Mouse (Mus musculus) neural tube, postnatal 0 days (tissue): ENCODE measurements around the gene Aldh16a1. TPM values are rescaled to one million over a fixed set of nuclear protein-coding genes. Genes with fewer than 3 reads are reported as not detected.

Experiments
- microRNA counts: library from miRNA; unstranded; fragments of <30 nt; microRNA quantifications from one replicate; lab custom pipeline; 2015
- microRNA-seq: library from miRNA; unstranded; fragments of <30 nt; microRNA quantifications from one replicate; pipeline ENCODE4, GENCODE M21; 2016
- polyA plus RNA-seq: library from polyadenylated mRNA; unstranded; fragments of >200 nt; fragmentation: Nextera tagmentation; extraction: Ambion mirVana; gene quantifications from 2 replicates; pipeline ENCODE4 v1.2.1, GENCODE M21; 2015

The Aldh16a1 gene
- polyA plus RNA-seq = 14.5 and 17.7 TPM in 2 replicates

DNA sequence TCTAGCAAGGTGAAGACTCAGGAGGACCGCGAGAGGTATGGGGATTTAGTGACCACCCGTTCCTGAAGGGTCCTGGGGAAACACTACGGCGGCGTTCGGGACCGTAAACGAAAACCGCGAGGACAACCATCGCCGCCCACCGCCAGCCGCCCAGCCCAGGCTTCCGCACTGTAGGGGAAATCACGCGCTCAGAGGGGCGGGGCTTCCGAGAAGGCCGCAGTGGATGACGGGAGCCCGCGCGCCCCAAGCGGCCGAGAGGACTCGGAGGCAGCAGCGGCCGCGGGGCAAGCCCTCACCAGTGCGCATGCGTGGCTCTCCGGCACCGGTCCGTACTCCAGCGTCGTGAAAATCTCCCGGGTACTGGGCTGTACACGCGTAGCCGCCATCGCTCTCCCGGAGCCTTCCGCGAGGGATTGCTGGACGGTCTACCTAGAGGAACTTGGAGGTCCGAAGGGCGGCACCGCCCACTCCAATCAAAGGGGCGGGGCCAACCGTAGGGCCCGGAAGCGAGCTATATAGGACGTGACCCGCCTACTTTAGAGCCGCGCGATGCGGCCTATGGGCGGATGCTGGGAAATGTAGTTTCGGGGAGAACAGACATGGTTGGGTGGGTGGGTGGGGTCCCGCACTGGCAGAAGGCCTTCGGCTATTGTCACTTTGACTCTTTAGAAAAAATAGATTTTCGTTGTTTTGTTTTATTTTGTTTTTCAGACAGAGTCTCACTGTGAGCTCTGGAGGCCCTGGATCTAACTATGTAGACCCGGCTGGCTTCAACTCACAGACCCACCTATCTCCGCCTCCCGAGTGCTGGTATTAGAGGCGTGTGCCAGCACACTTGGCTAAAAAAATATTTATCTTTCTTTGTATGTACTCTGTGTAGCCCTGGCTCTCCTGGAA lies at the start of gene Aldh16a1, which contains the start of gene Pih1d1:
Aldh16a1 (minus strand) TSS at position 489 of the 897 bp plus-strand sequence.
Pih1d1 (plus strand) TSS at position 208 of the 897 bp plus-strand sequence.

DNA sequence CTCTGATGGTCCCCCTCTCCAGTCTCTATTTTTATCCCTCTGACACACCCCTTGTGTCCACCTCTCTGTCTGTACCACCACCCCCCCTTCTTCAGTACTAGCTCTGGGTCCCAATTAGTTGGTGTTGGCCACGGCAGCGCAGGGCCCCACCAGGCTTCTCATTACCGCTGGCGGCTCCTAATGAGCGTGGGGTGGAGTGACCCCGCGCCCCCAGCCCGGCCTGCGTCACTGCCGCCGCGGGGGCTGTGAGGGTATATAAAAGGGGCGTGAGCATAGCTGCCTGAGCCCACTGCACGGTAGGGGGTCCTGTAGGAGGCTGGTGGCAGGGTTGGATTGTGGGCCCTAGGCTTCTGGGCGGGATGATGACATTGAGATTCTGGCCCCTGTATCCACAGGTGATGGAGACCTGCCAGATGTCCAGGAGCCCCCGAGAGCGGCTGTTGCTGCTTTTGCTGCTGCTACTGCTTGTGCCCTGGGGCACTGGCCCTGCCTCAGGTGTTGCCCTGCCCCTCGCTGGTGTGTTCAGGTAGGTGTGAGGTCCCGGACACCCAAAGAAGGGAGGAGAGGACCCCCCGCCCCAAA lies 26.6 kb upstream of the Aldh16a1 start, which contains the start of gene Pth2:
Pth2 (plus strand) TSS at position 100 of the 582 bp plus-strand sequence.

DNA sequence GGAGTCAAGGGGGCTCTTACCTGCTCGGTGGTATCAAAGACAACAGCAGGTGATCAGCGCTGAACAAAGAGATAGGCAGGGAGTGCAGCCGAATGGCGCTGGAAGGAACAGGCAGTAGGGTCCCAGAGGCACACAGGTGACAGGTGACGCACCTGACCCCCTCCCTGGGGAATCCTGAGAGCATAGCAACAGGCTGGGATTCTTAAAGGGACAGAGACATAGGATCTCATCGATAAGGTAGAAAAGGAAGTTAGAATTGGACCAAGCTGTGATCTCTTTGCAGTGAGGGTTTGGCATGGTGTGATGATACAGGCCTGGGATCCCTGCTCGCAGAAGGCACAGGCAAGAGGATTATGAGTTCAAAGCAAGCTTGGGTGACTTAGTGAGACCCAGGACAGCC lies 25.1 kb upstream of the Aldh16a1 start, which contains the start of gene Gfy:
Gfy (minus strand) TSS at position 101 of the 400 bp plus-strand sequence.

DNA sequence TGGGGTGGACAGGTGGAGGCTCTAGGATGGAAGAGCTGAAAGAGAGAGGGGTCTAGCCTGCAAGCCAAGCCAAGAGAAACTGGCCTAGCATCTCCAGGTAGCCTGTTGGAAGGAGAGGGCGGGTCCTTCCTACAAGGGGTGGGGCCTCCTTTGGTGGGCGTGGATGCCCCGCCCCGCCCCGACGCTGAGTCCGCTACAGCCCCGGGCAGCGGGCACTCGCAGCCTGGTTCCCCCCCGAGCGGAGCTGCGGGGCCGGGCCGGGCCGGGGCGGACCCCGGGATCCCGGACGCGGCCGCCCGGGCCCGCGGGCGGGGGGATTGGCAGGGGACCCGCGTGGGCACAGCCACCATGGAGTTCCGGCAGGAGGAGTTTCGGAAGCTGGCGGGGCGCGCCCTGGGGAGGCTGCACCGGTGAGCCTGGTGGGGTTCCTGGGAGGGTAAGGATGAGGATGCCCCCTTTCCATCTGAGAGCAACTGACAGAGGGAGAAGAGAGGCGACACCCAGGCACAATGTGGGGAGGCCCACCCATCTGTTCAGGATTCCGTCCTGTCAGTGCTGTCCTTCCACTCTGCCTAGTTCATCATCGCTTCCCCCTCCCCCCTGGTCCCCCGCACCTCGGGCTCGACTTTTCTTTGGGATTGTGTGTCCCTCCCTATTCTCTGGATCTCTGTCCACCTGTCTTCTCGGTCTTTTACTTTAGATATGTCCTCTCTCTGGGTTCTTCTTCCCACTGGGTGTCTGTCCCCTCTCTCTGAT lies 9.5 kb upstream of the Aldh16a1 start, which contains the start of gene Slc17a7:
Slc17a7 (plus strand) TSS at position 215 of the 756 bp plus-strand sequence.

DNA sequence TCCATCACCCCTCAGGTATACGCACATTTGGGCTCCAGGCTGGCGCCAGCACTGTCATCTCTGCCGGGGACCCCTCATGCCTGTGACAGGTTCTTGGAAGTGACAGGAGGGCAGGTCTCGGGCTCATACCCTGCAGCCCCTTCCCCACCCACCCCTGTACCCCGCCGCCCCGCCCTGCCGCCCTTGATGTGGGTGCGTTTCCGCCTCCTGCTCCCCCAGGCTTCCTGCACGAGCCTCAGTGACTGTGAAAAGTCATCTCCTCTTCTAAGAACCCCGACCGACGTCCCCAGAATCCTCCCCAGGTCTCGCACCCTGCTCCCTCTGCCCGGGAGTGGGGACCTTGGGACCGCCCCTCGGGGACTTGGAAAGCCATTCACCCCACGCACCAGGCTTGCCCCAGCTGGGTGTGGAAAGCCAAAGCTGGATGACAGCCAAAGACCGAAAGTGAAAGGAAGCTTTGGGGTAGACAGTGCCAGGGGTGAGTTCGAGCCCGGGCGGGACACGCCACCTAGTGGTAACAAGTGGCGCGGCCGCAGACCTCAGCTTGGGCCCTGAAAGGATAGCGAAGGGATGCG lies 18.3 kb downstream of the Aldh16a1 start, which contains the start of the genes Gm45713 and Flt3l:
Gm45713 (minus strand) TSS at position 239 of the 575 bp plus-strand sequence.
Flt3l (minus strand) TSS at position 440 of the 575 bp plus-strand sequence.

DNA sequence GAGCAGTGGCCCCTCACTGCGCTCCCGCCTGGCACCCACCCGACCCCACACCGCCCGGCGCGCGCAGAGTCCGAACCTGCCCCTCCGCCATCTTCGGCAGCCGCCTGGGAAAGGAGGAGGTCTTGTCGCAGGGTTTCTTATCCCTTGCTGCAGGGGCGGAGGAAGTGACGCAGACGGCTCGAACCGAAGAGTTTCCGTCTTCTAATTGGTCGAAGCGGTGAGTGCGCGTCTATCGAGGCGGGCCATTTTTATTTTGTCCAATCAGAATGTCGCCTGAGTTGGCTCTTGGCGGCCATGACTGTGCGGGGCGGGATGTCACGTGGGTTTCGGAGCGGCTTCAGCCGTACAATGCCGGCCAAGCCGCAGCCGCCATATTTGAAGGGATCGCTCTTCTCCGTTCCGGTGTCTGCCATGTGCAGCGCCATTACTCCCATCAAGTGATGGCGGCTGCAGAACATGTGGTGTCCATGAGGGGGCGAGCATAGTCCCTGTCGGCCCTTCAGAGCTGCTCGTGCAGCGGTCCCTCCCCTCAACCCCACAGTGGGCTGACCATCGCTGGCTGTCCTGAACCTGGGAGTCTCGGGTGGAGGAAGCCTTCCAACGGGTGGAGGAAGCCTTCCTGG lies 25.6 kb downstream of the Aldh16a1 start, which contains the start of gene Rpl13a:
Rpl13a (minus strand) TSS at position 138 of the 623 bp plus-strand sequence.

DNA sequence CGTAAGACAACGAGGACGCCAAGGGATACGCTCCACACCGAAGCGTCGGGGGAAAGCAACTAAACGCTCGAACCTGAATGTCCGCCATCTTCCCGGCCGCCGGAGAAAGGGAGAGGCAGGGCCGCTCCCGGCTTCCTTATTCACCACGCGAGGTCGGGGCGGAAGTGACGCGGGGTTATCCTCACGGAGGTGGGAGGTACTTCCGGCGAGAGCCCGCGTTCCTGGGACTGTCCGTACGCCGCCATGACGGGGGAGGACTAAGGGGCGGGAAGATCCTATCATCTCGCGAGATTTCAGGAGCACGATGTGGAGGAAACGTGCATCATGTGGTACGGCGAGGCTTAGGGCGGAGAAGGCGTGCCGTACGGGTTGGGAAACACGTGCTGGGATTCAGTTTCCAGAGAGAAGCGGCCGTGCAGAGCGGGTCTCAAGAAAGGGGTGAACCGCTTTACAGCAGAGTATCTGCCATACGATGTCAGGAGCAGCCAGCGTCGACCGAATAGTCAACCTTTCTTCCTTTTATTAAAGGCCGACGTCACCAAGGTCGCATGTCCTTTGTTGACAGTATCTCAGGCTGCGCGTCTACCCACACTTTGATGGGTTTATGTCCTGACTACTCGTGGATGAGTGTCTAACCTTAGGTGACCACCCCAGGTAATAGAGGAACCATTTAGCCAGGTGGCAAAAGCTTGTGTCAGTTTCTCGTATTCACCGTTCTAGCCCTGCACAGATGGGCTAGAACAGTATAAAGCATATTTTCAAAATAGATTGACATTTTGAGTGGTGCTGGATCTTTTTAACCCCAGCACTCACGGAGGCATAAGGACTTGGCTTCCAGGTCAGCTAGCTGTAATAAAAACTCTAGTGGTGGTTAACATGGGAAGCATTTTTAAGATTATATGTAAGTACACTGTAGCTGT lies 29.9 kb downstream of the Aldh16a1 start, which contains the start of gene Rps11:
Rps11 (minus strand) TSS at position 216 of the 920 bp plus-strand sequence.

DNA sequence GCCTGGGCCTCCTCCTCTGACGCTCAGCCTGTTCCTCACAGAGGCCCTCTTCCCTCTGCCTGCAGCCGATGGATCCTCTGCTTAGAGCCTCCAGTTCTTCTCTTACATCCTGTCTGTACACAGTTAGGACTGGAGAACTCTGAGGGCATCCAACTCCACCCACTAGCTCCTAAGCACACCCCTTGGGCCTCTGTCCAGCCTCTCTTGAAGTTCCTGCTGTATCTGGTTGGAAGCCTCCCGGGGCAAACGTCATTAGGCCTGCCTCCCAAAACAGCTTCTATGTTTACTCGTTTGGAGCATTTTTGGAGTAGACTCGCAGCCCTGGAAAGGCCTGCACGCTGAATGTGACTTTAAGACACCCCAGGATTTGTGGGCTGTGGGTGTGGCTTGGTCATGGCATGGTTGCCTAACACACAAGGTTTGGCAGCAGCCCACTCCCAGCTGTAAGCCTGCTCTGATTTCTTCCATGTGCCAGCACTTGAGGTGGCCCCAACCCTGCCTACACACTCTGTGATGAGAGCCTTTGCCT lies 50.7 kb downstream of the Aldh16a1 start, which contains the start of gene Fcgrt:
Fcgrt (minus strand) TSS at position 200 of the 529 bp plus-strand sequence.

DNA sequence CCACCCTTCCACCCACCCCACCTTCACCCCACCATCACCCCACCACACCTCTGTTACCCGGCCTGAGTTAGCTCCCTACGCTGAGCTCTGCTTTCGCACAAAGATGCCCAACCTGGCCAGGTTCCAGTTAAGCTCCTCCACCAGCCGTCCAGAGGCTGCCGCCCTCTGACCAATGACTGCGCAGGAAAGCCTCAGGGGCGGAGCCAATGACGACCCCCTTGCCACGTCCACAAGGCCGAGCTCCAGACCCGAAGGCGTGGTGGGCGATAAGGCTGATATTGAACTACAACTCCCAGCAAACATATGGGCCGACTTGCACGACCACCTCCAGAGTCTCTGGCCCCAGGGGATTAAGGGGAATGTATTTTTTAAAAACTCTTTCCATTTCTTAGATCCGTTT lies 62.3 kb downstream of the Aldh16a1 start, which contains the start of gene Rcn3:
Rcn3 (minus strand) TSS at position 174 of the 400 bp plus-strand sequence.

MicroRNAs encoded within 50 kb of the gene (microRNA counts, 519-probe panel; counts per million panel counts)
- 5,358 counts per million, percentile 68 among the panel's probes with 10 or more counts for microRNA mmu-miR-150 (lab: Ali Mortazavi, UCI)

Small RNA genes lying within 50 kb of the gene (microRNA-seq; reads per million reads assigned to microRNA genes)
- gene Mir150 (213 reads per million, percentile 54 among the genes with 10 or more reads in this experiment), gene Mir5121 (9.0 reads per million, percentile 19 among the genes with 10 or more reads in this experiment), gene Mir7055 (not detected)

Other genes with a start within 250 kb of the Aldh16a1 start
- gene Ap2a1, start 225.1 kb downstream of the Aldh16a1 start, polyA plus RNA-seq = 115 and 126 TPM in 2 replicates
- gene Tsks, start 211.4 kb downstream of the Aldh16a1 start, polyA plus RNA-seq = 0.13 and 0.25 TPM in 2 replicates
- gene Cpt1c, start 179.7 kb downstream of the Aldh16a1 start, polyA plus RNA-seq = 47.3 and 54.4 TPM in 2 replicates
- gene Prmt1, start 168.0 kb downstream of the Aldh16a1 start, polyA plus RNA-seq = 421 and 486 TPM in 2 replicates
- gene Irf3, start 156.9 kb downstream of the Aldh16a1 start, polyA plus RNA-seq = 39.9 and 41.6 TPM in 2 replicates
- 9.2 and 11.8 TPM in 2 replicates for gene Bcl2l12, start 155.9 kb downstream of the Aldh16a1 start, polyA plus RNA-seq
- 46.4 and 54.3 TPM in 2 replicates for gene Scaf1, start 138.2 kb downstream of the Aldh16a1 start, polyA plus RNA-seq
- 19.6 and 25.6 TPM in 2 replicates for gene Rras, start 136.6 kb downstream of the Aldh16a1 start, polyA plus RNA-seq
- 9.7 and 11.6 TPM in 2 replicates for gene Prr12, start 101.7 kb downstream of the Aldh16a1 start, polyA plus RNA-seq
- gene Nosip, start 92.2 kb downstream of the Aldh16a1 start, polyA plus RNA-seq = 59.8 and 66.5 TPM in 2 replicates
- 14.7 and 15.8 TPM in 2 replicates for gene Prrg2, start 91.9 kb downstream of the Aldh16a1 start, polyA plus RNA-seq
- 57.0 and 59.7 TPM in 2 replicates for gene Rcn3, start 62.4 kb downstream of the Aldh16a1 start, polyA plus RNA-seq
- 50.0 and 59.6 TPM in 2 replicates for gene Fcgrt, start 50.7 kb downstream of the Aldh16a1 start, polyA plus RNA-seq
- 748 and 784 TPM in 2 replicates for gene Rps11, start 30.1 kb downstream of the Aldh16a1 start, polyA plus RNA-seq
- gene Rpl13a, start 25.8 kb downstream of the Aldh16a1 start, polyA plus RNA-seq = 715 and 776 TPM in 2 replicates
- 0.63 TPM in 1 of 2 replicates, not detected in the other for gene Gm45713, start 18.4 kb downstream of the Aldh16a1 start, polyA plus RNA-seq
- gene Flt3l, start 18.2 kb downstream of the Aldh16a1 start, polyA plus RNA-seq = 2.4 and 2.9 TPM in 2 replicates
- gene Pih1d1, start 281 bp downstream of the Aldh16a1 start, polyA plus RNA-seq = 63.5 and 72.6 TPM in 2 replicates
- gene Slc17a7, start 9.4 kb upstream of the Aldh16a1 start, polyA plus RNA-seq = 0.29 and 1.2 TPM in 2 replicates
- gene Gfy, start 25.0 kb upstream of the Aldh16a1 start, polyA plus RNA-seq = not detected in 2 replicates
- gene Pth2, start 26.4 kb upstream of the Aldh16a1 start, polyA plus RNA-seq = not detected in 2 replicates
- 0.42 and 0.50 TPM in 2 replicates for gene Ccdc155, start 50.3 kb upstream of the Aldh16a1 start, polyA plus RNA-seq
- gene Dkkl1, start 57.6 kb upstream of the Aldh16a1 start, polyA plus RNA-seq = 27.6 and 29.1 TPM in 2 replicates
- 18.3 and 18.6 TPM in 2 replicates for gene Tead2, start 61.2 kb upstream of the Aldh16a1 start, polyA plus RNA-seq
- gene Cd37, start 84.5 kb upstream of the Aldh16a1 start, polyA plus RNA-seq = 3.1 and 4.6 TPM in 2 replicates
- 2.2 and 2.6 TPM in 2 replicates for gene Slc6a16, start 86.5 kb upstream of the Aldh16a1 start, polyA plus RNA-seq
- gene Slc6a21, start 122.9 kb upstream of the Aldh16a1 start, polyA plus RNA-seq = not detected in 2 replicates
- gene Trpm4, start 179.2 kb upstream of the Aldh16a1 start, polyA plus RNA-seq = 11.8 and 12.6 TPM in 2 replicates
- 0.52 and 0.62 TPM in 2 replicates for gene Hrc, start 180.7 kb upstream of the Aldh16a1 start, polyA plus RNA-seq
- 33.9 and 35.6 TPM in 2 replicates for gene Ppfia3, start 212.4 kb upstream of the Aldh16a1 start, polyA plus RNA-seq
- gene Lin7b, start 216.0 kb upstream of the Aldh16a1 start, polyA plus RNA-seq = 111 and 123 TPM in 2 replicates
- gene Snrnp70, start 241.2 kb upstream of the Aldh16a1 start, polyA plus RNA-seq = 146 and 152 TPM in 2 replicates